Mouse (Mus musculus) gastrocnemius, adult 2 months (tissue): ENCODE measurements around the gene Pde4d. TPM values are rescaled to one million over a fixed set of nuclear protein-coding genes. Genes with fewer than 3 reads are reported as not detected.

Experiments
- DNase-seq: peaks from one replicate; pipeline ENCODE4 v3.0.0; 2022
- H3K27ac ChIP-seq: fragments of 200-600 bp; 2 replicates; pipeline ENCODE4 v1.8.1; 2022; ENCODE audit warnings: mild to moderate bottlenecking
- H3K4me3 ChIP-seq: fragments of 200-600 bp; 2 replicates; pipeline ENCODE4 v1.8.1; 2022; ENCODE audit warnings: mild to moderate bottlenecking, moderate library complexity
- CTCF ChIP-seq: fragments of 200-600 bp; IDR thresholded peaks from 2 replicates; pipeline ENCODE4 v1.8.1; 2022; ENCODE audit warnings: antibody characterized with exemption, mild to moderate bottlenecking, moderate library complexity
- intact Hi-C: fragments of 180-260 bp; cut with DNase I; formaldehyde crosslinking; loops from one replicate; pipeline ENCODE4 v1.15.1; 2025
- total RNA-seq, 2 experiments: library from RNA; stranded (reverse); gene quantifications; 2 replicates each; pipeline ENCODE4 v1.2.3; 2021

Pde4d gene
- total RNA-seq, 2 experiments from 2014 or later = 239 to 330 TPM

DNA sequence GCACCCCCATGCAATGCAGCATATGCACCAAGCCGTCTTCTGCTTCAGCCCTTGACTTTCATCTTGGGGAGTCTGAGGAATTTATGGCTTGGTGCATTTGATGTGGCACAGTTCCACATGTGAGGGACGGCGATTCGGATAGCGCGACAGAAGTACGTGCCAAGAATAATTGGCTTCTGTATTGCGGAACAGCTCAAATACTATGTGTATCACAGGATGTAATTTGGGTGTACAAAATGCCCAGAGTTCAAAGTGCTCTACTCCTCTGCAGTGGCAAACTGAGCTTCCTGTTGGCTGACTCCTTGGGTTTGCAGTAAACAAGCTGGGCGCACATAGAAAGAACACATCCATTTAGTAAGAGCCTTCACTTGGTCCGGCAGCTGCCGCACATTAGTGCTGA is 1387.7 kb downstream of the Pde4d start:
- no peak for TF ChIP-seq CTCF
- peak overlapping the region; percentile 69 for H3K27ac ChIP-seq
- intact Hi-C loops = no loop called here
- H3K4me3 ChIP-seq = peak overlapping the region; percentile 25
- no peak for DNase-seq

DNA sequence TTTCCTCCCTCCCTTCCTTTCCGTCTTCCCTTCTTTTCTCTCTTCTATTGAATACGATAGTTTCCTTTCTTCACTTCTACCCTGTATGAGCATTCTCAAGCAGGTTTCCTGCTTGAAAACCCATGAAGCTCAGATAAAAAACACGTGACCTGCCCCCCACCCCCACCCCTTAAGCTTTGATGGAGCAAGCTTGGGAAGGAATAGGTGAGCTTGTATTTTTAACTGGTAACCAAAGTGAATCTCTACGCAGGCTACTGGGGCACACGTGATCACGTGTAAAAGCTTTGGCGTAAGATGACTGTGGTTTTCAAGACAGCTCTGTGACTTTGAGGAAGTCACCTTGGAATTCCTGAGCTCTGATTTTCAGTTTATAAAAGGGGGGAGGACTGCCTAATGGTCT is 1388.2 kb downstream of the Pde4d start:
- TF ChIP-seq CTCF = no peak
- H3K27ac ChIP-seq = peak overlapping the region; percentile 69
- intact Hi-C loops = no loop called here
- DNase-seq = no peak
- no peak overlapping the region; the same call in 1 of the 2 replicates for H3K4me3 ChIP-seq

DNA sequence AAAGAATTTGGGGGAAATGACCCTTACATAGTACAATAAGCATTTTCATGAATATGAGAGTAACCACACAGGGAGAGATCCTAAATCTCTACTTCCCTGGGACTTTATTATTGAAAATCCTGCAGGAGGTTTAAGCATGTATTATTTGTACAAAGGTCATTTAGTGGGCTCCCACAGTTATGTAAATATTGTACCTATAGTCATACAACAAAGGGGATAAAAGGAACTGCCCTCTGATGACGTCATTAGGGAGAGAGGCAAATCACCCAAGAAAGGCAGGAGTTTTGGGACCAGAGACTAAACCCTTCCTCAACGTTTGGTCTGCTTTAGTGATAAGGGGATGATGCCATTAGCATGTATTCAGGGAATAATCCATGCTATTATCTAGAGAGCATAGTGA is 1390.5 kb downstream of the Pde4d start:
- TF ChIP-seq CTCF = no peak
- Histone ChIP-seq H3K27ac (no peak overlapping the region), H3K4me3 (no peak overlapping the region)
- no peak for DNase-seq
- intact Hi-C loops = no loop called here

- no peak for DNase-seq
- TF ChIP-seq CTCF = no peak
- Histone ChIP-seq H3K27ac (no peak overlapping the region), H3K4me3 (no peak overlapping the region)
- intact Hi-C loops = no loop called here
Measured at GRCm38 (mm10) chr13:109841140-109841822, 1391.5 kb downstream of the Pde4d start.

GRCm38 (mm10) chr13:109842982-109843381 is 1393.2 kb downstream of the Pde4d start:
- H3K27ac ChIP-seq = no peak overlapping the region
- H3K4me3 ChIP-seq = no peak overlapping the region
- no peak for DNase-seq
- intact Hi-C loops = no loop called here
- no peak for TF ChIP-seq CTCF

DNA sequence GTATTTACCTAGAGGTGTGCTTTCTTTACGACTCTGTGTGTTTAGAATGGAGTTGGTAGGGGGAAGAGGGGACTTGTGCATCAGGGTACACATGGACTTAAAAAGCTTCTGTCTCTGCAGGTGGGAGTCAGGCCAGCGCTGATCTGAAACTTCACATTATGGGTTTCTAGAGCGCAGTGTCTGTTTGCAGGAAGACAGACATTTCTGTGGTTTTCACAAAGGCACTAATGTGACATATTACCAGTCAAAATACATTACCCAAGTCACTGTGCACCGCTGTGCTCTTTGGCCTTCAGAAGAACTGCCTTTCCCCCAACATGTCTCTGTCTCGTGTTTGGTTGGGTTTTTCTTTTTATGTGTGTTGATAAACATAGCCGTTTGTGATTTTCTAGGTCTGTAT is 1395.1 kb downstream of the Pde4d start:
- no peak for TF ChIP-seq CTCF
- Histone ChIP-seq H3K4me3 (no peak overlapping the region), H3K27ac (peak overlapping the region; percentile 63)
- intact Hi-C loops = no loop called here
- no peak for DNase-seq

DNA sequence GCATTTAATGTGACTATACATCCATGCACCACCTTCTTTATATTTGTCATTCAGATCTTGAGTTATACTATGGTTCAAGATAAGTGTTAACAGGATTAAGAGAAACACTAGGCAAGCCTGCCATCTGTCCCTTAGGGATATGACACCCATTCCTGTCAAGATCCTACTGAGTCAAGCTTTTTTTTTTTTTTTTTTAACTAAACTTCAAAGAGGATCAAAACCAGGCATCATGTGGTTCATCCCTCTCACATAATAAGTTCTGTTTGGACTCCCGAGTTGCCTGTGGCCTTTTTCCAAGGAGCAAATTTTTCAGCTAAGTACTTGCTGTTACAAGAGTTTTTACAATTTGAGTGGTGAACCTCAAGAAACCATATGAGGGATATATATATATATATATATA is 1414.1 kb downstream of the Pde4d start:
- no peak for TF ChIP-seq CTCF
- no peak for DNase-seq

GRCm38 (mm10) chr13:109864311-109864710 is 1414.6 kb downstream of the Pde4d start:
- TF ChIP-seq CTCF = no peak
- no peak overlapping the region for H3K4me3 ChIP-seq
- intact Hi-C loops = no loop called here

More for the DNA sequence above, 1414.1 kb downstream of the Pde4d start:
- Histone ChIP-seq H3K27ac (no peak overlapping the region), H3K4me3 (no peak overlapping the region)
- intact Hi-C loops = no loop called here

GRCm38 (mm10) chr13:109880392-109880791 is 1430.6 kb downstream of the Pde4d start:
- intact Hi-C loops = no loop called here
- DNase-seq = no peak
- no peak overlapping the region for H3K27ac ChIP-seq
- no peak overlapping the region for H3K4me3 ChIP-seq
- TF ChIP-seq CTCF = no peak

More at GRCm38 (mm10) chr13:109864311-109864710, 1414.6 kb downstream of the Pde4d start:
- H3K27ac ChIP-seq = no peak overlapping the region
- DNase-seq = no peak

DNA sequence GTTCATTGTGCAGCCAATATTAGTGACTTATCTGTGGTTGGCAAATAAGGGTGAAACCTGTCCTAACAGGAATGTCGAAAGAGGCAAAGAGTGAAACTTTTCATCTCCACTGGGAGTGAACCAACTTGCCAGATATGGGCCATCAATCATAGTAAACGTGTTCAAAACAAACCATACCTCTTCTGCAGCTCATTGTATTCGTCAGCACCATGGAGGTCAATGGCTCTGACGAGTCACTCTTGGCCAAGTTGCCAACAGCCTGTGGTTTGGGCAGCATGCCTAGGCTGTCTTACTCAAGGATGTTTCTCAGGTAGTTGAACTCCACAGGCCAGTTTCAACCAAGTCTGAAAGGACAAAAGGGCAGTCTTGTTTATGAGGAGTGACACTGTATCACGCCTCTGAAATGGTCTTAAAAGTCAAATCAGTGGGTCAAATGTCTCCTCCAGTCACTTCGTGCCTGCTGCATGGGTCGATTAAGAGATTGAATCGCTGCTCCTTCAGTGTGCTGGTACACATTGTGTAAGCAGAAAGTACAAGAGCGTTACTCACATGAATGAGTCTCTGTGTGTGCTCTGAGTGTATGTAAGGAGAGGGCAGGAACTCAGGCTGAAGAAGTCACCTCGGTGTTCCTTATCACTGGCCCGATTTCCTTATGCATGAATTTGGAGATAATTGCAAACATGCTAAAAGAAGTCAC is 1431.6 kb downstream of the Pde4d start:
- Histone ChIP-seq H3K4me3 (no peak overlapping the region), H3K27ac (no peak overlapping the region; the same call in 1 of the 2 replicates)
- intact Hi-C loops = no loop called here
- DNase-seq = peak; percentile 36
- TF ChIP-seq CTCF = no peak

- TF ChIP-seq CTCF = no peak
- H3K4me3 ChIP-seq = no peak overlapping the region
- intact Hi-C loops = no loop called here
Measured at GRCm38 (mm10) chr13:109883636-109884035, 1433.9 kb downstream of the Pde4d start.

GRCm38 (mm10) chr13:109884812-109885211 is 1435.1 kb downstream of the Pde4d start:
- TF ChIP-seq CTCF = no peak
- H3K4me3 ChIP-seq = no peak overlapping the region
- intact Hi-C loops = no loop called here
- peak overlapping the region; percentile 12 for H3K27ac ChIP-seq
- no peak for DNase-seq

More at GRCm38 (mm10) chr13:109883636-109884035, 1433.9 kb downstream of the Pde4d start:
- DNase-seq = no peak
- H3K27ac ChIP-seq = no peak overlapping the region

DNA sequence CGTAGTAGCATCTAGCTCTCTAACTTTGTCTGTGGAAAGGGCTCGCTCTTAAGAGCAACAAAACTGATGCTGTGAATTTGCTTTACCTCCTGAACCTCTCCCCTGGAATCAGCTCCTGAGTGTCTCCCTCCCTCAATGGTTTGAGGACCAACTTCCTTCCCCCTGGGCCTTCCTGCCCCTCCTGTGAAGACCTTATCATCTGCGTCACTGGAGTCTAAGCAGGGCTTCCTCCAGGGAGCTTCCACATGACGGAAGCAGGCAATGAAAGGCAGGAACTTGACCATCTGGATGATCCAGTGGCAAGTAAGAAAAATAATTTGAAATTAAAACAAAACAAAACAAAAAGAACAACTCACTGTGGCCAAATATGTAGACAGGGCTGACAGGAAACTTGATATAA is 1438.5 kb downstream of the Pde4d start:
- intact Hi-C loops = no loop called here
- Histone ChIP-seq H3K27ac (peak overlapping the region; percentile 13; the same call in 1 of the 2 replicates), H3K4me3 (no peak overlapping the region)
- no peak for TF ChIP-seq CTCF
- no peak for DNase-seq
